Mouse (Mus musculus) brain, embryonic 14.5 days (tissue): ENCODE measurements around the gene Mef2a.

Experiments used
- CTCF ChIP-seq: fragments of 200-500 bp; IDR thresholded peaks from 2 replicates; pipeline ENCODE4 v1.5.1; 2012; ENCODE audit warnings: inconsistent platforms, mild to moderate bottlenecking, moderate library complexity, borderline replicate concordance; ENCODE audit not compliant: insufficient read depth, insufficient read length; ENCODE audit errors: extremely low read depth
- POLR2A ChIP-seq: fragments of 200-500 bp; IDR thresholded peaks from 2 replicates; pipeline ENCODE4 v1.6.1; 2012; ENCODE audit warnings: mild to moderate bottlenecking, inconsistent platforms, borderline replicate concordance; ENCODE audit not compliant: poor library complexity, insufficient read depth, insufficient read length, severe bottlenecking; ENCODE audit errors: extremely low read depth

- peak; percentile 97 for TF ChIP-seq POLR2A
- no peak for TF ChIP-seq CTCF
Measured at GRCm38 (mm10) chr7:67372729-67373583, at the start of gene Mef2a.
